7 mouse cellular contexts compared by ENCODE assay signal in genomic region chr10:80577195-80578130, GRCm38 (mm10). TPM values are rescaled to one million over a fixed set of nuclear protein-coding genes. Genes with fewer than 3 reads are reported as not detected.
DNase-seq lines count a peak whose midpoint lies in the region; ATAC-seq lines count a peak whose summit lies in the region.

Gene Klf16 (minus strand): TSS chr10:80577321.

- H3K4me1 ChIP-seq in embryonic facial prominence, embryonic 11.5 days (ENCODE audit: control insufficient read depth, insufficient read depth, low read length): no peaks in the 10 kb centered on the region; the same call in none of the 2 replicates
- H3K4me1 ChIP-seq in limb, embryonic 11.5 days (ENCODE audit: control insufficient read depth, insufficient read depth, low read length): peaks cover 14% of the 10 kb centered on the region
- H3K4me1 ChIP-seq in midbrain, embryonic 14.5 days (ENCODE audit: control insufficient read depth, insufficient read depth, low read length): peaks cover 30% of the 10 kb centered on the region

- peak within 1 kb of the TSS; percentile 74 for H3K27ac ChIP-seq in embryonic facial prominence, embryonic 11.5 days (replicated peaks; ENCODE audit: low read depth, low read length)
- H3K27ac ChIP-seq in limb, embryonic 11.5 days (replicated peaks; ENCODE audit: low read depth, low read length): peak within 1 kb of the TSS; percentile 67
- peak within 1 kb of the TSS; percentile 81 for H3K27ac ChIP-seq in midbrain, embryonic 14.5 days (replicated peaks; ENCODE audit: low read depth, low read length)

- H3K4me3 ChIP-seq in embryonic facial prominence, embryonic 11.5 days (ENCODE audit: low read depth, low read length): peak within 1 kb of the TSS; percentile 78
- H3K4me3 ChIP-seq in limb, embryonic 11.5 days (ENCODE audit: low read depth, low read length): peak within 1 kb of the TSS; percentile 69
- peak within 1 kb of the TSS; percentile 80 for H3K4me3 ChIP-seq in midbrain, embryonic 14.5 days (replicated peaks; ENCODE audit: low read depth, low read length)

- H3K9ac ChIP-seq in embryonic facial prominence, embryonic 11.5 days (replicated peaks; ENCODE audit: low read length): peak within 1 kb of the TSS; percentile 73
- H3K9ac ChIP-seq in limb, embryonic 11.5 days (ENCODE audit: low read length): peak within 1 kb of the TSS; percentile 66
- H3K9ac ChIP-seq in midbrain, embryonic 14.5 days (replicated peaks; ENCODE audit: low read length): peak within 1 kb of the TSS; percentile 71

- H3K27me3 ChIP-seq in embryonic facial prominence, embryonic 11.5 days (ENCODE audit: control insufficient read depth, insufficient read depth, low read length): no peaks in the 10 kb centered on the region
- H3K27me3 ChIP-seq in limb, embryonic 11.5 days (ENCODE audit: control insufficient read depth, insufficient read depth, low read length): no peaks in the 10 kb centered on the region
- no peaks in the 10 kb centered on the region for H3K27me3 ChIP-seq in midbrain, embryonic 14.5 days (ENCODE audit: control insufficient read depth, insufficient read depth, low read length)

- peak; percentile 69 for ATAC-seq in embryonic facial prominence, embryonic 11.5 days (replicated peaks; ENCODE audit: insufficient number of reproducible peaks, low FRiP score, low TSS enrichment, low read depth)
- peak; percentile 76 for ATAC-seq in limb, embryonic 11.5 days (ENCODE audit: insufficient number of reproducible peaks, low FRiP score, low TSS enrichment, low read depth)
- ATAC-seq in midbrain, embryonic 14.5 days (ENCODE audit: low FRiP score, low TSS enrichment): peak; percentile 83

- H3K4me2 ChIP-seq in embryonic facial prominence, embryonic 11.5 days (ENCODE audit: low read depth, low read length): peak within 1 kb of the TSS; percentile 98
- H3K4me2 ChIP-seq in limb, embryonic 11.5 days (ENCODE audit: low read depth, severe bottlenecking): peak within 1 kb of the TSS; percentile 87
- H3K4me2 ChIP-seq in midbrain, embryonic 14.5 days (ENCODE audit: low read length): peak within 1 kb of the TSS; percentile 91

- peak; percentile 100 for DNase-seq in adrenal gland, postnatal 14 days
- peak; percentile 96 for DNase-seq in embryonic facial prominence, embryonic 11.5 days (ENCODE audit: low spot score)
- DNase-seq in heart, adult 11 months: peak; percentile 100
- peak; percentile 99 for DNase-seq in kidney, adult 18-20 months
- peak; percentile 98 for DNase-seq in limb, embryonic 11.5 days (ENCODE audit: low spot score)
- peak; percentile 93 for DNase-seq in midbrain, embryonic 14.5 days
- DNase-seq in spleen, adult 18-20 months: peak; percentile 100

- H3K9me3 ChIP-seq in embryonic facial prominence, embryonic 11.5 days (replicated peaks; ENCODE audit: control insufficient read depth, low read length): no peaks in the 10 kb centered on the region
- no peaks in the 10 kb centered on the region for H3K9me3 ChIP-seq in limb, embryonic 11.5 days (ENCODE audit: control insufficient read depth, low read length)
- H3K9me3 ChIP-seq in midbrain, embryonic 14.5 days (ENCODE audit: control insufficient read depth, low read length): no peaks in the 10 kb centered on the region

- WGBS in embryonic facial prominence, embryonic 11.5 days: 1% methylated on average over 54 of the region's 97 CpGs
- under 1% methylated on average over 72 of the region's 97 CpGs for WGBS in limb, embryonic 11.5 days
- WGBS in midbrain, embryonic 14.5 days: under 1% methylated on average over 76 of the region's 97 CpGs

- no peaks in the 10 kb centered on the region for H3K36me3 ChIP-seq in embryonic facial prominence, embryonic 11.5 days (replicated peaks; ENCODE audit: control insufficient read depth, insufficient read depth, low read depth, low read length)
- no peaks in the 10 kb centered on the region for H3K36me3 ChIP-seq in limb, embryonic 11.5 days (ENCODE audit: control insufficient read depth, insufficient read depth, low read length)
- peaks cover 3% of the 10 kb centered on the region; the same call in 1 of the 2 replicates for H3K36me3 ChIP-seq in midbrain, embryonic 14.5 days (ENCODE audit: control insufficient read depth, insufficient read depth, low read length)

RNA-seq across cellular contexts. Expression of gene Klf16, which starts in this region (rescaled TPM):
- 10.1 and 11.6 TPM in 2 replicates for total RNA-seq in adrenal gland, postnatal 14 days (2021)
- polyA plus RNA-seq in embryonic facial prominence, embryonic 11.5 days (2014; fragmentation: Nextera tagmentation; extraction: Ambion mirVana): 4.5 and 5.5 TPM in 2 replicates
- 5.7 and 6.6 TPM in 2 replicates for polyA plus RNA-seq in limb, embryonic 11.5 days (2014; fragmentation: Nextera tagmentation; extraction: Ambion mirVana)
- polyA plus RNA-seq in midbrain, embryonic 14.5 days (2014; fragmentation: Nextera tagmentation; extraction: Ambion mirVana): 4.9 and 5.0 TPM in 2 replicates

Comparison
In these comparisons a context has a peak if more than half of its experiments do, and no peak if none do; other contexts are left out.
1. Peak in every context shown above with its lines: DNase-seq, ATAC-seq, H3K4me3 ChIP-seq and H3K27ac ChIP-seq.